Mouse (Mus musculus): ENCODE results near the gene Dtx3. TPM values are rescaled to one million over a fixed set of nuclear protein-coding genes. Genes with fewer than 3 reads are reported as not detected.

Gene Dtx3
- polyA plus RNA-seq, 1 experiment: 82.0 TPM

DNA sequence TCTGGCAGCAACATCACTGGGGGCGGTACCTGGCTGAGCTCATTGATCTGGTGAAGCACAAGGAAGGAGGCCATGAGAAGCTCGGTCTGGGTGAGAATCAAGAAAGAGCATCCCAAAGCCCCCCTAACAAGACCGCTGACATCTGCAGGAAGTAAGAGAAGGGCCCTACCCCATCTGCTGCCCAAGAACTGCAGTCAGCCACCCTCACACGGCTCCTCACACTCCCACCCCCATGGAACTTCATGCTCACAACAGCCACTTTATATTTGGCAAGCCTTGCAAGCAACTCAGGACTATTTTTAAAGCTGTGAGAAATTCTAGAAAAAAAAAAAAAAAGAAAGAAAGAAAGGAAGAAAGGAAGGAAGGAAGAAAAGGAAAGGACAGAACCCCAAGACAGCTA lies 13.4 kb upstream of the Dtx3 start:
- no peak overlapping the region for H3K4me3 ChIP-seq (ENCODE audit: insufficient read depth, low read length)
- no peak overlapping the region for H3K27ac ChIP-seq (ENCODE audit: insufficient read depth, low read length)
- no peak for TF ChIP-seq CTCF (IDR thresholded peaks at IDR 0.05; ENCODE audit: borderline replicate concordance, insufficient read depth, low read length)
- no peak for TF ChIP-seq POLR2A (IDR thresholded peaks at IDR 0.05; ENCODE audit: low read depth, low read length)
- H3K4me1 ChIP-seq (ENCODE audit: control insufficient read depth, insufficient read depth, low read length): peaks cover 8% of the 10 kb centered on the region

DNA sequence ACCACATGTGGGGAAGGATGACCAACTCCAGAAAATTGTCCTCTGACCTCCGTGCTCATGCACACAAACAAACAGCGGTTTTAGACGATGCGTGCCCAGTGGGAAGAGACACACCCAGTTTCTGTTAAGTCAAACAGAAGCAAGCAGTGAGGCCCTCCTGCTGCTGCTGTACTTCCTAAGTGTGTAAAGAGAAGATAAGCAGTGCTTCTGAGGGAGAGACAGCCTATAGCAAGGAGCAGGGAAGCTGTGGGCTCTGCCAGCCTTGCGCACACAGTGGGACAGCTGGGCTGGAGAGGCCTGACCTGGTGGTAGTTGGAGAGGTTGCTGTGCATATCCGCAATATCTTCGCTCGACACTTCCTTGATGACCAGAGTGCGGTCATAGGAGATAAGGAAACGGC lies 9.8 kb upstream of the Dtx3 start:
- H3K4me1 ChIP-seq (ENCODE audit: control insufficient read depth, insufficient read depth, low read length): peaks cover 5% of the 10 kb centered on the region
- TF ChIP-seq POLR2A (IDR thresholded peaks at IDR 0.05; ENCODE audit: low read depth, low read length) (no peak), CTCF (IDR thresholded peaks at IDR 0.05; ENCODE audit: borderline replicate concordance, insufficient read depth, low read length) (no peak)
- no peak overlapping the region for H3K27ac ChIP-seq (ENCODE audit: insufficient read depth, low read length)
- no peak overlapping the region for H3K4me3 ChIP-seq (ENCODE audit: insufficient read depth, low read length)

DNA sequence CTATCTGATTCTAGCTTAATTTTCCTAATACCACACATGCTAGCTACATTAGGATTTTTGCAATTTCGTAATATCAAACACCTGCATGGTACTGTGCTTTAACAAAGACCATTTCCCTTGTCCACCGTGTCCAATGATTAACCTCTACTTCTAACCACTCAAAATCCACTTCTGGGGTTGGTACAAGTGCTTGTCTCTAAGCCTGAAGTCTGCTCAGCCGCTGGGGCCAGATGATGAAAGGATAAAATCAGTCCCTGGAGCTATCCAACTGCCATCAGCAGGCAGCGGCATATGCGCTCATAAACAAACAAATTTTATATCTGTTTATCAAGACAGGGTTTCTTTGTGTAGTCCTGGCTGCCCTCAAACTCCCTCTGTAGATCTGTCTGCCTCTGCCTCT lies 9.1 kb upstream of the Dtx3 start:
- H3K4me1 ChIP-seq (ENCODE audit: control insufficient read depth, insufficient read depth, low read length): no peaks in the 10 kb centered on the region
- no peak overlapping the region for H3K4me3 ChIP-seq (ENCODE audit: insufficient read depth, low read length)
- no peak for TF ChIP-seq POLR2A (IDR thresholded peaks at IDR 0.05; ENCODE audit: low read depth, low read length)
- TF ChIP-seq CTCF (IDR thresholded peaks at IDR 0.05; ENCODE audit: borderline replicate concordance, insufficient read depth, low read length): no peak
- H3K27ac ChIP-seq (ENCODE audit: insufficient read depth, low read length): no peak overlapping the region

DNA sequence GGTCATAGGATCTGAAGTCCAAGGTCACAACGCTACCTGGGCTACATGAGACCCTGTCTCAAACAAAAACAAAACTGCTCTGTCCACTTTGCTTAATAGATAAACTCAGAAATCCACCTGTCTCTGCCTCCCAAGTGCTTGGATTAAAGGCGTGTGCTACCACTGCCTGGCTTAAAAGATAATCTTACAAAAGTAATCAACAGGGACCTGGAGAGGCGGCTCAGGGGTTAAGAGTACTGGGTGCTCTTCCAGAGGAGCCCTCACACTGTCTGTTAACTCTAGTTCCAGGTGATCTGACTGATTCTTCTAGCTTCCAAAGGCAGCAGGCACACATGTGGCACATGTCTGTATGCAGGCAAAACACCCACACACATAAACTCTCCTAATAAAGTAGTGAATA lies 7.6 kb upstream of the Dtx3 start:
- Histone ChIP-seq H3K4me3 (ENCODE audit: insufficient read depth, low read length) (no peak overlapping the region), H3K4me1 (ENCODE audit: control insufficient read depth, insufficient read depth, low read length) (no peaks in the 10 kb centered on the region), H3K27ac (ENCODE audit: insufficient read depth, low read length) (no peak overlapping the region)
- TF ChIP-seq POLR2A (IDR thresholded peaks at IDR 0.05; ENCODE audit: low read depth, low read length) (no peak), CTCF (IDR thresholded peaks at IDR 0.05; ENCODE audit: borderline replicate concordance, insufficient read depth, low read length) (no peak)

DNA sequence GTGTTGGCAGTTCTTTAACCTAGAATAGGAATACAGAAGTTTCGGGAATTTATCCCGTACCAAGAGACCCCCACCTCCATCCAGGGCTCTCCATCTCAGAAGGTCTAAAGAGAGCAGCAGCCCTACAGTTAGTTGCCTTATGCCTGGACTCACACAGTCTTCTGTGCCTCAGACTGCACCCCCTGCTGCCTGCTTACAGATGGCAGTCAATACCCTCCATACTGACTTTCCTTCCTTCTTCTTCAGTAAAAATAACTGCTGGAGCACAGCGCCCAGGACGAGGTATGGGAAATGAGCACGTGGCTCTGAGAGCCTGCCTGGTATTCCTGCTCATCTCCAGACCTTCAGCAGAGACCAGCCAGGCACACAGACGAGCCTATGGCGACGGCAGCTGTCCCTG lies 4.8 kb upstream of the Dtx3 start:
- Histone ChIP-seq H3K4me1 (ENCODE audit: control insufficient read depth, insufficient read depth, low read length) (no peaks in the 10 kb centered on the region), H3K27ac (ENCODE audit: insufficient read depth, low read length) (no peak overlapping the region), H3K4me3 (ENCODE audit: insufficient read depth, low read length) (no peak overlapping the region)
- TF ChIP-seq CTCF (IDR thresholded peaks at IDR 0.05; ENCODE audit: borderline replicate concordance, insufficient read depth, low read length): peak; percentile 32; the same call in 1 of the 2 replicates
- TF ChIP-seq POLR2A (IDR thresholded peaks at IDR 0.05; ENCODE audit: low read depth, low read length): no peak

DNA sequence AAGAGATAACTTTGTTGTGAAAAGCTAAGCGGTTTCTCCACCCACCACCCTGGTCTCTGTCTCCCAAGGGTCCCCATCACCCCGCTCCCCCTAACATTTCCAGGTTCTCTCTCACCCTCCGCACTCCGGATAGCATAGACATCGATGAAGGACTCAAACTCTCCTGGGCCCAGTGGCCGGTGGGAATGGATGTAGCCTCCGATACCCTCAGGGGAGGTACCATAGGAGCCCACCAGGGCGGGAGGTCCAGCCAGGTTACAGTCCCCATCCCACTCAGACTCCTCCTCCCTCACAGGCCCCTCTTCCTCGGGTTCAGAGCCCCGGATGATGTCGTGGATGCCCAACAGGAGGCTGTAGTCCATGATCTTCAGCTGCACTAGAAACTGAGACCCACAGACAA lies 3.9 kb upstream of the Dtx3 start:
- no peaks in the 10 kb centered on the region for H3K4me1 ChIP-seq (ENCODE audit: control insufficient read depth, insufficient read depth, low read length)
- H3K4me3 ChIP-seq (ENCODE audit: insufficient read depth, low read length): no peak overlapping the region
- no peak overlapping the region for H3K27ac ChIP-seq (ENCODE audit: insufficient read depth, low read length)
- no peak for TF ChIP-seq CTCF (IDR thresholded peaks at IDR 0.05; ENCODE audit: borderline replicate concordance, insufficient read depth, low read length)
- no peak; the same call in 1 of the 2 replicates for TF ChIP-seq POLR2A (IDR thresholded peaks at IDR 0.05; ENCODE audit: low read depth, low read length)

DNA sequence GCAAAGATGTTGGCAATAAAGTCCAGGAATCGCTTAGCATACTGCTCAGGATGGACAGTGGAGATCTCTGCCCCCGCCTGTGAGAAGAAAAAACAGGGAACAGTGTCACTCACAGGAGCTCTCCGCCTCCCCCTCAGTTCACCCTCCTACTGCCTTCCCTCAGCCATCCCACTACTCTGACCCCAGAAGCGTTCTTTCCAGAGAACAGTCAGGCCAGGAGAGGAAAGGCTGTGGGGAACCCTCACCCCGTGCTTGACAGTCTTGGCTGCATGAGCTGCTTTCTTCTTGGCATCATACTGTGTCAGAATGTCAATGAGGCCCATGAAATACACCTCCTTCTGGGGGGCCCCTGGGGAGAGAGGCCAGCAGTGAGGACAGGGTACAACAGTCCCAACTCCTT lies 3.5 kb upstream of the Dtx3 start:
- Histone ChIP-seq H3K4me3 (ENCODE audit: insufficient read depth, low read length) (no peak overlapping the region), H3K27ac (ENCODE audit: insufficient read depth, low read length) (no peak overlapping the region), H3K4me1 (ENCODE audit: control insufficient read depth, insufficient read depth, low read length) (no peaks in the 10 kb centered on the region)
- peak; percentile 36 for TF ChIP-seq POLR2A (IDR thresholded peaks at IDR 0.05; ENCODE audit: low read depth, low read length)
- no peak for TF ChIP-seq CTCF (IDR thresholded peaks at IDR 0.05; ENCODE audit: borderline replicate concordance, insufficient read depth, low read length)

DNA sequence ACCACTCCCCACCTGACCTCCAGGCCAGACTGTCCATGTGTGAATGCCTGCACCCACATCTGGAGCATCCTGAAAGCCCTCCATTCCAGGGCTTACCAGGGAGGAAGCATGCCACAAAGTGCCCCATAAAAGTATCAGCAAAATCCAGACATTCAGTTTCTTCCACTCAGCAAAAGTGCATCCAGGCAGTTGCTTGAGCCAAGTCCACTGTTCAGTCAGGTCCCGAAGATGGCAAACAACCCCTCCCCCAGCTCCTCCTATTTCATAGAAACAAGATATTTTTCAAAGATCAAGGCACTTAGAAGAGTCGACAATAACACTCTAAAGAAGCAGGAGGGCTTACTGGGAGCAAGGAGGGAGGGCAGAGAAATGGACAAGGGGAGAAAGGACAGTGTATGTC lies 3.0 kb upstream of the Dtx3 start:
- no peak; the same call in 1 of the 2 replicates for TF ChIP-seq POLR2A (IDR thresholded peaks at IDR 0.05; ENCODE audit: low read depth, low read length)
- no peak for TF ChIP-seq CTCF (IDR thresholded peaks at IDR 0.05; ENCODE audit: borderline replicate concordance, insufficient read depth, low read length)
- no peak overlapping the region for H3K27ac ChIP-seq (ENCODE audit: insufficient read depth, low read length)
- H3K4me3 ChIP-seq (ENCODE audit: insufficient read depth, low read length): no peak overlapping the region

DNA sequence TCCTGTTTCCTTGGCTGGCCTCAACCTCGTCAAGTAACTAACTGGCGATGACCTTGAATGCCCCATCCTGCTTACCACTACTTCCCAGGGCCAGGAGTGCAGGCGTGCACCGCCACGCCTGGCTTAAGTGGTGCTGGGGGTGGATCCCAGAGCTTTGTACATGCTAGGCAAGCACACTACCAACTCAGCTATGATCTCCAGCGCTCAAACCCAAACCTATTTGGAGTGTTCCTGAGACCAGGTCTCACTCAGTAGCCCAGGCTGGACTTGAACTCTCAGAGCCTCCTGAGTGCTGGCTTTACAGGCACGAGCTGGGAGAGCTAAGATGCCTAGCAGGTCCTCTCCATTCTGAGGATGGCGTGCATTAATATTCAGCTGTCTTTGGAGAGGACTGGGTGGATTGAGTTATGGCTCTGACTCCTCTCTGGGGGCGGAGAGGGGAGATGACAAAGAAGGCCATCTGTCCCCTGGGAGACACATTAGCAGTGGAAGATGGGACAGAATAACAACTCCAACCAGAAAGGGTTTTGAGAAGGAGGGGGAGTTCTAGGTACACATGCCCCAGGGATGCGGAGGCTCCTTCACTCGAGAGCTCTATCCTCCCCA lies 2.1 kb upstream of the Dtx3 start:
- TF ChIP-seq POLR2A (IDR thresholded peaks at IDR 0.05; ENCODE audit: low read depth, low read length): peak; percentile 6; the same call in 1 of the 2 replicates
- TF ChIP-seq CTCF (IDR thresholded peaks at IDR 0.05; ENCODE audit: borderline replicate concordance, insufficient read depth, low read length): no peak
- no peak overlapping the region for H3K4me3 ChIP-seq (ENCODE audit: insufficient read depth, low read length)
- H3K27ac ChIP-seq (ENCODE audit: insufficient read depth, low read length): no peak overlapping the region
- no peaks in the 10 kb centered on the region for H3K4me1 ChIP-seq (ENCODE audit: control insufficient read depth, insufficient read depth, low read length)

More for the DNA sequence above, 3.0 kb upstream of the Dtx3 start:
- H3K4me1 ChIP-seq (ENCODE audit: control insufficient read depth, insufficient read depth, low read length): no peaks in the 10 kb centered on the region

DNA sequence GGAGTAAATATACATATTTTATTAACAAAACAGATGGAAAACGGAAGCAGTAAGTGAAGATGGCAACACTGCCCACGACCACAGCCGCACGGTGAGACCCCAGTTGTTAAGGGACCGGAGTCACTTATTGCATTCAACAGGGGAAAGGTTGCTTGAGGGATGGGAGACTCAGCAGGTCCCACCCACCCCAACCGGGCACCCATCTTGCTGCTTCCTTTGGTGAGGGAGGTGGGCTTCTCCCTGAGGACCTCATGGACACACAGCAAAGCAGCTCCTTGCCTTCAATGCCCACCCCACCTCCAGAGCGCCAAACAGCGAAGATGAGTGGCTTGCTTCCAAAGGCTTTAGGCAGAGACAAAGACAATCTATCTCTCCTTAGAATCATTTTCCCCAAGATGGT lies 1.6 kb upstream of the Dtx3 start:
- no peaks in the 10 kb centered on the region for H3K4me1 ChIP-seq (ENCODE audit: control insufficient read depth, insufficient read depth, low read length)
- H3K4me3 ChIP-seq (ENCODE audit: insufficient read depth, low read length): no peak overlapping the region
- H3K27ac ChIP-seq (ENCODE audit: insufficient read depth, low read length): no peak overlapping the region
- TF ChIP-seq POLR2A (IDR thresholded peaks at IDR 0.05; ENCODE audit: low read depth, low read length) (no peak; the same call in 1 of the 2 replicates), CTCF (IDR thresholded peaks at IDR 0.05; ENCODE audit: borderline replicate concordance, insufficient read depth, low read length) (no peak)
